Mouse (Mus musculus) C2C12 (cell line): ENCODE measurements around the gene Il9r.

Experiments used
- CTCF ChIP-seq: IDR thresholded peaks from one replicate; pipeline ENCODE4 v1.5.1; 2011; ENCODE audit not compliant: control insufficient read depth, insufficient read depth, insufficient read length
- FOSL1 ChIP-seq: IDR thresholded peaks from one replicate; pipeline ENCODE4 v1.8.0; 2011; ENCODE audit warnings: mild to moderate bottlenecking, low read length; ENCODE audit not compliant: poor library complexity, insufficient read depth, severe bottlenecking
- MYOG ChIP-seq: IDR thresholded peaks from one replicate; pipeline ENCODE4 v1.6.1; 2011; ENCODE audit not compliant: control insufficient read depth, insufficient read length; ENCODE audit errors: extremely low read depth

- TF ChIP-seq CTCF (peak; percentile 74), FOSL1 (no peak), MYOG (no peak)
Observed at GRCm38 (mm10) chr11:32181973-32182868, 17.9 kb downstream of the Il9r start.
